Comparison of ENCODE assay signal across 13 mouse cellular contexts in the genomic region with DNA sequence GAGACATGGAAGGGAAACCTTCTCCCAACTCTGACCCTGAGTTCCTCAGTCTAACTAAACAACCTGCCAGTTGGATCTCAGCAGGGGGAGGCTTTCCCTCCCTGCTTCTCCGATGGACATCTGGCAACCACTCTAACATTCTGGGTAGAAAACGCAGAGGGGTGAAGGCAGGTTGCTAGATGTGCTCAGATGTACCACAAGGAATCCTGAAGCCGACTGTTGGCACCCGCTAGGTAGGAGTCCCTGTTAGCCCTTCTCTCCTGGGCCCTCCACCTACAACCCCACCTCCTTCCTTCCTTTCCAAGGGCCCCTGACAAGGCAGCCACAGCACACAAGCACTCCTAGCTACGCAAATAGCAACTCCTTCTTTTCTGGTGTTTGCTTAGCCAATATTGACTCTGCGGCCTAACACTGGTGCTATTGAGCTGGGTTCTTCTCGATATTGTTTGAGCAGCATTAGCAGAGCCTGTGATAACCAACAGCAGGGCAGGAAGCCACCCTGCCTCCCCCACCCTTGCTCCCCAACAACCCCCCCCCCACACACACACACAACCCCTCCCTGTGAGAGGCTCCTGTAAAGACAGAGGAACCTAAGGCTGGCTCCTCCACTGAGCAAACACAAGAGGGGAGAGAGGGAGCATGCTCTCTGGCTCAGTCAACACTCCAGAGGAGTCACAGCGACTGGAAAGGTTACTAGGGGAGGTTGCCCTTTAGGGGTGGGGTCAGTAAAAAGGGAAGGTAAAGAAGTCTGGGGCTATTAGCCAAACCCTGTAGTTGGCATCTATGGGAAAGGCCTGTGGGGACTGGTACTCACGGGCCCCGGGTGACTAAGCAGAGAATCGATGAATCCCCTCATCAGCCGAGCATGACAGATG.
DNase-seq lines count a peak whose midpoint lies in the region; ATAC-seq lines count a peak whose summit lies in the region.
"Had no signal": no experiment of that assay in that cellular context is flagged by ENCODE, and none has a peak within 500 bp of the region (broad histone marks: within the 10 kb centered on the region; RNA-seq: fewer than 3 reads in every experiment).

No protein-coding gene starts in this region.

- H3K4me2 ChIP-seq in kidney, embryonic 16.5 days (replicated peaks; ENCODE audit: low read depth, low read length): no peak overlapping the region
- H3K4me2 ChIP-seq in intestine, embryonic 14.5 days (ENCODE audit: low read length): no peak overlapping the region
- H3K4me2 ChIP-seq in liver, embryonic 16.5 days (ENCODE audit: low read depth, low read length): no peak overlapping the region
- H3K4me2 ChIP-seq in neural tube, embryonic 11.5 days (ENCODE audit: low read depth): no peak overlapping the region
- H3K4me2 ChIP-seq: forebrain, embryonic 15.5 days; hindbrain, embryonic 13.5 days; midbrain, embryonic 12.5 days had no signal

- H3K27ac ChIP-seq in kidney, embryonic 16.5 days (ENCODE audit: low read length): no peak overlapping the region
- H3K27ac ChIP-seq in intestine, embryonic 14.5 days (ENCODE audit: low read depth): peak overlapping the region; percentile 18; the same call in 1 of the 2 replicates
- H3K27ac ChIP-seq in liver, embryonic 16.5 days (ENCODE audit: low read length): peak overlapping the region; percentile 59; the same call in 1 of the 2 replicates
- H3K27ac ChIP-seq in neural tube, embryonic 11.5 days (ENCODE audit: low read depth, low read length): 0 out of 2 replicates have a peak overlapping the region, but pooled peaks have one; percentile 14
- H3K27ac ChIP-seq: forebrain, embryonic 15.5 days; hindbrain, embryonic 13.5 days; midbrain, embryonic 12.5 days had no signal

- H3K27me3 ChIP-seq in kidney, embryonic 16.5 days (ENCODE audit: insufficient read depth, low read length): no peaks in the 10 kb centered on the region
- no peaks in the 10 kb centered on the region for H3K27me3 ChIP-seq in intestine, embryonic 14.5 days (replicated peaks; ENCODE audit: control insufficient read depth, insufficient read depth, low read length)
- H3K27me3 ChIP-seq in liver, embryonic 16.5 days (ENCODE audit: control insufficient read depth, insufficient read depth, low read depth, low read length): no peaks in the 10 kb centered on the region
- H3K27me3 ChIP-seq in neural tube, embryonic 11.5 days (ENCODE audit: control insufficient read depth, insufficient read depth, low read length): no peaks in the 10 kb centered on the region
- H3K27me3 ChIP-seq: forebrain, embryonic 15.5 days; hindbrain, embryonic 13.5 days had no signal

- DNase-seq in kidney, postnatal 36 days: no peak
- DNase-seq in intestine, embryonic 14.5 days (ENCODE audit: low spot score): peak; percentile 71
- DNase-seq in neural tube, embryonic 11.5 days (ENCODE audit: low spot score): no peak
- no peak for DNase-seq in layer of hippocampus, postnatal 36 days
- no peak for DNase-seq in layer of hippocampus, postnatal 14 days (ENCODE audit: low spot score in 2 of 2)
- DNase-seq in right cerebral cortex, adult 2 months (ENCODE audit: low spot score in 2 of 2): no peak
- DNase-seq: cerebellum, postnatal 25 days had no signal

- no peaks in the 10 kb centered on the region for H3K36me3 ChIP-seq in kidney, embryonic 16.5 days (ENCODE audit: insufficient read depth, low read length)
- no peaks in the 10 kb centered on the region for H3K36me3 ChIP-seq in intestine, embryonic 14.5 days (ENCODE audit: control insufficient read depth, insufficient read depth, low read length)
- H3K36me3 ChIP-seq in liver, embryonic 16.5 days (ENCODE audit: control insufficient read depth, insufficient read depth): no peaks in the 10 kb centered on the region
- no peaks in the 10 kb centered on the region for H3K36me3 ChIP-seq in neural tube, embryonic 11.5 days (ENCODE audit: control insufficient read depth, insufficient read depth, low read length)
- H3K36me3 ChIP-seq: forebrain, embryonic 15.5 days; hindbrain, embryonic 13.5 days; midbrain, embryonic 12.5 days had no signal

- H3K9ac ChIP-seq in kidney, embryonic 16.5 days (replicated peaks; ENCODE audit: low read length): no peak overlapping the region
- H3K9ac ChIP-seq in intestine, embryonic 14.5 days (ENCODE audit: low read length): no peak overlapping the region
- no peak overlapping the region for H3K9ac ChIP-seq in liver, embryonic 16.5 days (ENCODE audit: low read depth, low read length)
- H3K9ac ChIP-seq in neural tube, embryonic 11.5 days (ENCODE audit: low read length): no peak overlapping the region
- H3K9ac ChIP-seq: forebrain, embryonic 15.5 days; hindbrain, embryonic 13.5 days; midbrain, embryonic 12.5 days had no signal

- no peak overlapping the region for H3K4me3 ChIP-seq in kidney, embryonic 16.5 days (ENCODE audit: low read length)
- H3K4me3 ChIP-seq in intestine, embryonic 14.5 days (ENCODE audit: low read depth, low read length): no peak overlapping the region
- H3K4me3 ChIP-seq in liver, embryonic 16.5 days (ENCODE audit: low read depth, low read length): no peak overlapping the region
- no peak overlapping the region for H3K4me3 ChIP-seq in neural tube, embryonic 11.5 days (ENCODE audit: low read depth, low read length)
- H3K4me3 ChIP-seq: forebrain, embryonic 15.5 days; hindbrain, embryonic 13.5 days; midbrain, embryonic 12.5 days had no signal

- no peaks in the 10 kb centered on the region for H3K4me1 ChIP-seq in kidney, embryonic 16.5 days (ENCODE audit: insufficient read depth, low read length)
- H3K4me1 ChIP-seq in intestine, embryonic 14.5 days (replicated peaks; ENCODE audit: control insufficient read depth, insufficient read depth, low read length): peaks cover 3% of the 10 kb centered on the region; the same call in 1 of the 2 replicates
- H3K4me1 ChIP-seq in liver, embryonic 16.5 days (ENCODE audit: control insufficient read depth, low read depth, low read length): peaks cover 6% of the 10 kb centered on the region
- H3K4me1 ChIP-seq in neural tube, embryonic 11.5 days (ENCODE audit: control insufficient read depth, insufficient read depth, low read length): no peaks in the 10 kb centered on the region
- H3K4me1 ChIP-seq: forebrain, embryonic 15.5 days had no signal

- 0 out of 2 replicates have a peak, but pooled peaks have one; percentile 46 for ATAC-seq in kidney, embryonic 16.5 days (ENCODE audit: low FRiP score, low TSS enrichment)
- peak; percentile 92 for ATAC-seq in intestine, embryonic 14.5 days (replicated peaks; ENCODE audit: low FRiP score, low TSS enrichment, low read depth)
- peak; percentile 72 for ATAC-seq in liver, embryonic 16.5 days (ENCODE audit: low read depth)
- ATAC-seq in neural tube, embryonic 11.5 days (ENCODE audit: insufficient read depth, low FRiP score, low TSS enrichment): no peak
- ATAC-seq: forebrain, embryonic 15.5 days; Patski had no signal

- 69% methylated on average over 12 of the region's 12 CpGs for whole genome bisulfite sequencing in kidney, embryonic 16.5 days
- 65% methylated on average over 12 of the region's 12 CpGs for WGBS in intestine, embryonic 14.5 days
- 55% methylated on average over 12 of the region's 12 CpGs for WGBS in liver, embryonic 16.5 days (ENCODE audit: insufficient replicate concordance)
- WGBS in neural tube, embryonic 11.5 days: 75% methylated on average over 12 of the region's 12 CpGs

- H3K9me3 ChIP-seq in kidney, embryonic 16.5 days (ENCODE audit: low read length): no peaks in the 10 kb centered on the region
- no peaks in the 10 kb centered on the region for H3K9me3 ChIP-seq in intestine, embryonic 14.5 days (ENCODE audit: control insufficient read depth, low read length)
- H3K9me3 ChIP-seq in liver, embryonic 16.5 days (replicated peaks; ENCODE audit: control insufficient read depth, low read length): no peaks in the 10 kb centered on the region
- no peaks in the 10 kb centered on the region for H3K9me3 ChIP-seq in neural tube, embryonic 11.5 days (ENCODE audit: control insufficient read depth, low read length)
- H3K9me3 ChIP-seq: forebrain, embryonic 15.5 days; hindbrain, embryonic 13.5 days; midbrain, embryonic 12.5 days had no signal
